Mouse (Mus musculus): ENCODE measurements around the gene Stac3.

DNA sequence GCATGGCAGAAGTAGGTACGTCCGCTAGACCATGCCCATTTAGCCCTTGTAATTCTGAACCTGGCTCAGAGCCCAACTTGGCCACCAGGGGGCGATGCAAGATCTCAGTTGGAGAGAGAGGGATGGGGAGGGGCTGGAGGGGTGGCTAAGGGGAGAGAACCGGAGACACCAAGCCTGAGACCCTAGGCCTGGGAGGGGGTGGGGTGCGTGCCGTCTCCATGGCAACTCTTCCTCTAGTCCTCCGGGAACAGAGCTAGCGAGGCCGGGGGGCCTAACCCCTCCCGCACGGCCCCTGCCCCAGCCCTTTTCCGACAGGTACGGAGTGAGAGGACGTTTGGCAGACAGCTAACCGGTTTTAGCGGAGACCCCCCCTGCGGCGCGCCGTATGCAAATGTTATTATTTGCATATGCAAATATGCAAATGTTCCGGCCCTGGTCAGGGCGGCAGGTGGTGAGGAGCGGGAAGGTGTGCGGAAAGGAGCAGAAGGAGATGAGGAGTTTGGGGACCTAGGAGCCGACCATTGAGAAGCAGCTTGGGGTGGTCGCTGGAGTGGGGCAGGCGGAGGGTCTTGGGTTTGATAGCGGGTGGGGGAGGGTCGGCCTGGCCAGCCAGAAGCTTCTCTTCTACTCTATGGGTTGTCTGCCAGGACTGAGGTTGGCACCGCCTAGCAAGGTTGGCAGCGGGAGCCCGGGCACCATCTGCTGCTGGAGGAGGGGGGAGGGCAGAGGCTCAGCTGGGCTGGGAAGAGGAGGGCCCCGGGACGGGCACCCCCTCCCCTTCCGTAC, 7.8 kb downstream of the Stac3 start:
- TF ChIP-seq CTCF (IDR thresholded peaks at IDR 0.05; ENCODE audit: insufficient read depth, low read depth, low read length) (peak; percentile 81), POLR2A (IDR thresholded peaks at IDR 0.05; ENCODE audit: insufficient read depth, low read depth, low read length) (no peak)
